Mouse (Mus musculus) thymus, adult 2 months (tissue): ENCODE measurements around the gene Tnni3k. TPM values are rescaled to one million over a fixed set of nuclear protein-coding genes. Genes with fewer than 3 reads are reported as not detected.

Experiments
- DNase-seq: peaks from one replicate; pipeline ENCODE4 v3.0.0; 2021
- H3K27ac ChIP-seq: fragments of 200-500 bp; 2 replicates; pipeline ENCODE4 v1.5.1; 2012; ENCODE audit warnings: low read length, control low read depth; ENCODE audit not compliant: control insufficient read depth, insufficient read depth
- H3K27me3 ChIP-seq: fragments of 200-500 bp; 2 replicates; pipeline ENCODE4 v1.6.1; 2012; ENCODE audit warnings: mild to moderate bottlenecking, low read length, moderate library complexity, mixed read lengths; ENCODE audit not compliant: control insufficient read depth, insufficient read depth
- H3K36me3 ChIP-seq: fragments of 200-500 bp; 2 replicates; pipeline ENCODE4 v1.6.1; 2012; ENCODE audit warnings: mild to moderate bottlenecking, low read length, moderate library complexity; ENCODE audit not compliant: control insufficient read depth, insufficient read depth
- H3K4me1 ChIP-seq: fragments of 200-500 bp; replicated peaks from 2 replicates; pipeline ENCODE4 v1.6.1; 2012; ENCODE audit warnings: low read length; ENCODE audit not compliant: control insufficient read depth, insufficient read depth
- H3K4me3 ChIP-seq: fragments of 200-500 bp; 2 replicates; pipeline ENCODE4 v1.5.1; 2012; ENCODE audit warnings: mild to moderate bottlenecking, low read length, control low read depth, moderate library complexity; ENCODE audit not compliant: control insufficient read depth, insufficient read depth
- CTCF ChIP-seq: fragments of 200-500 bp; IDR thresholded peaks from 2 replicates; pipeline ENCODE4 v1.5.1; 2012; ENCODE audit warnings: mild to moderate bottlenecking, control low read depth, low read length, moderate library complexity, borderline replicate concordance; ENCODE audit not compliant: control insufficient read depth, poor library complexity, insufficient read depth; ENCODE audit errors: extremely low read depth
- POLR2A ChIP-seq: fragments of 200-500 bp; IDR thresholded peaks from 2 replicates; pipeline ENCODE4 v1.6.1; 2012; ENCODE audit warnings: mild to moderate bottlenecking, low read length, control low read depth, moderate library complexity; ENCODE audit not compliant: control insufficient read depth, poor library complexity, insufficient read depth; ENCODE audit errors: extremely low read depth
- WGBS: fragments of 180-500 bp; shearing (Covaris S2); methylation state at CpG from one replicate; pipeline ENCODE4 v1.1.7; 2018; 5-methylcytosine and 5-hydroxymethylcytosine counted together
- polyA plus RNA-seq: library from polyadenylated mRNA; depleted of rRNA; stranded (reverse); fragments of >200 nt; gene quantifications from 2 replicates; pipeline ENCODE4 v1.2.3, GENCODE M21; 2012

The Tnni3k gene
- polyA plus RNA-seq, 1 experiment, result 3.4 TPM

DNA sequence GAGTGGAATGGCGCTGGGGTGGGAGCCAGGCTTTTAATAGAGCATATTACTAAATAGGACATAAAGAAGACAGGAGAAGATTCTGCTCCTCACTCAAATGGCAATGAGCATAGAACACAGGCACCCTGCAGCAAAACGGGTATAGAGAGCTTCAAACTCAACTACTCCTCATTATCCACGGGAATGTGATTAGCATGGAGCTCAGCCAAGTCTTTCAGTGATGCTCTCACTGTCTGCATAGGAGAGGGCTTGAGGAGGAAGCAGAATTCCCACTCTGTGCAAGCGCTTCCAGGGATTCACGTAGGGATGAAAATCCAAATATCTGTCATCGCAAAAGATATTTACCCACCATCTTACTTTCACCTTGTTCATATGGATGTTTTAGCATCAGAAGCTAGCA, 141.6 kb downstream of the Tnni3k start:
- 82% methylated on average over 6 of the region's 6 CpGs for WGBS

DNA sequence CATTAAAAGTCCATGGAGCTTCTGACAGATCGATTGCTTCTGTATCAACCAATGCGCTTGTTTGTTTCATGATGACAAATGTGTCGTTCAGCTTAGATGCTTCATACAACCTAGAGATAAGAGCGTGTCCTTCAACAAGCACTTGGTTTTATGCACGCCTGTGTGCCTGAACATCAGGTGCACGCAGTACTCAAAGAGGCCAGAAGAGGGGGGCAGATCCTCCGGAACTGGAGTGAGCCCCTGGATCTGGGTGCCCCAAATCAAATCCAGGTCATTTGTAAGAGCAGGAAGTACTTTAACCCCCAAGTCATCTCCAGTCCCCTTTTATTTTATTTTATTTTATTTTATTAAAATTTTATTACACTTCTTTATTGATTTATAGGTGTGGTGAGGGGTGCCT, 158.5 kb downstream of the Tnni3k start:
- 74% methylated on average over 7 of the region's 7 CpGs for WGBS
- H3K36me3 ChIP-seq, result no peaks in the 10 kb centered on the region
- TF ChIP-seq CTCF (no peak), POLR2A (no peak)
- H3K4me3 ChIP-seq, result no peak overlapping the region
- DNase-seq, result peak; percentile 1
- no peaks in the 10 kb centered on the region for H3K27me3 ChIP-seq
- no peaks in the 10 kb centered on the region for H3K4me1 ChIP-seq
- H3K27ac ChIP-seq, result no peak overlapping the region

More for the DNA sequence above, 141.6 kb downstream of the Tnni3k start:
- Histone ChIP-seq H3K27ac (no peak overlapping the region), H3K4me1 (no peaks in the 10 kb centered on the region), H3K36me3 (no peaks in the 10 kb centered on the region), H3K27me3 (no peaks in the 10 kb centered on the region), H3K4me3 (no peak overlapping the region)
- TF ChIP-seq POLR2A, result no peak
- TF ChIP-seq CTCF, result no peak
- no peak for DNase-seq

DNA sequence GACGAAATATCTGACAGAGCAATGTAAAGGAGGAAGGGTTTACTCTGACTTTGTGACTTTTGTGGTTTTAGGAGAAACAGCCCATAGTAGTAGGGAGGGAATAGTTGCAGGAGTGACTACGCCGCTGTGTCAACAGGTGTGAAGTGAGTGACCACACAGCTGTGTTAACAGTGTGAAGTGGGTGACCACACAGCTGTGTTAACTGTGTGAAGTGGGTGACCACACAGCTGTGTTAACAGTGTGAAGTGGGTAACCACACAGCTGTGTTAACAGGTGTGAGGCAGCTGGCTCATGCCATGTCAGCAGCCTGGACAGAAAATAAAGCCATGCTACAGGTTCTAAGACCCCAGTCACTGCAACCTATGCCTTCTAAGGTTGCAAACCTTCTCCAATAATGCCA, 162.0 kb downstream of the Tnni3k start:
- TF ChIP-seq POLR2A, result no peak
- no peak for TF ChIP-seq CTCF
- no peaks in the 10 kb centered on the region for H3K36me3 ChIP-seq
- H3K27ac ChIP-seq, result no peak overlapping the region
- 74% methylated on average over 3 of the region's 3 CpGs for WGBS
- H3K4me3 ChIP-seq, result no peak overlapping the region
- no peaks in the 10 kb centered on the region for H3K27me3 ChIP-seq
- no peak for DNase-seq
- H3K4me1 ChIP-seq, result no peaks in the 10 kb centered on the region

DNA sequence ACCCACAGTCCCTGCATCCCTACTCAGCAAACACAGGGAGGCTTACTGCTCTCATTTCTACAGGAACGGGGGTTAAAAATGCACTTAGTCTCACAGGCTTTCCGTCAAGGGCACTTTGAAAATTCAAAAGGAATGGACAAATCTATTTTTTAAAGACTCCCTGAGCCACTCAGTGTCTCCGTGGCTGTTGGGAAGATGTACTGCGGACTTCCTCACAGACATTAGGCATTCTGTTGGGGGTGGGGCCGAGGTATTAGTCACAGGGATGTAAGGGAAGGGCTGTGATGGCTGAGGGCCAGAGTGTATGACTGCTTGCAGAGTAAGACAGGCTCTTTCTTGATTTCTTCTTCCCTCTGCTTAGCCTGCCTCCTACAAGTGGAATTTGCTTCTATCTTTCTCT, 169.8 kb downstream of the Tnni3k start:
- Histone ChIP-seq H3K27me3 (no peaks in the 10 kb centered on the region), H3K4me1 (no peaks in the 10 kb centered on the region), H3K36me3 (no peaks in the 10 kb centered on the region), H3K4me3 (no peak overlapping the region), H3K27ac (no peak overlapping the region)
- 43% methylated on average over 5 of the region's 5 CpGs for WGBS
- TF ChIP-seq POLR2A (no peak), CTCF (no peak)
- DNase-seq, result no peak

DNA sequence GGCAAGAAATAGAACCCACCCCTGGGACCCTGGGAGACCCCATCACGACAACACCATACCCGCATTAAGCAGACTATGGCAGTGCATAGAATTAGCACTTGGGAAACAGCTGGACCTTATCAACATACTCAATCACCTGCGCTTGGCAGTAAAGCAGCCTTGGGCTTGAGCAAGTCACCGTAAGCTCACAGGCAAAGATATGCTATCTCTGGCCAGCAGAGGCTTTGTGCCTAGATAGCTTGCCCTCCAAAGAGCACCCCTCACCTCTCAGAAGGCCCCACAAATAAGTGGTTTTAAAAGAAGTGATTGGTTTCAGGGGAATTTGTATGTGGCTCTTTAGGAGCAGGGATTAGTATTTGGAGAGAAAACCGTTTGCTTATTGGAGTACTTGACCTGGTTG, 170.2 kb downstream of the Tnni3k start:
- Histone ChIP-seq H3K27me3 (no peaks in the 10 kb centered on the region), H3K4me3 (no peak overlapping the region), H3K36me3 (no peaks in the 10 kb centered on the region), H3K4me1 (no peaks in the 10 kb centered on the region), H3K27ac (no peak overlapping the region)
- TF ChIP-seq POLR2A (no peak), CTCF (no peak)
- 63% methylated on average over 5 of the region's 5 CpGs for WGBS
- DNase-seq, result no peak

DNA sequence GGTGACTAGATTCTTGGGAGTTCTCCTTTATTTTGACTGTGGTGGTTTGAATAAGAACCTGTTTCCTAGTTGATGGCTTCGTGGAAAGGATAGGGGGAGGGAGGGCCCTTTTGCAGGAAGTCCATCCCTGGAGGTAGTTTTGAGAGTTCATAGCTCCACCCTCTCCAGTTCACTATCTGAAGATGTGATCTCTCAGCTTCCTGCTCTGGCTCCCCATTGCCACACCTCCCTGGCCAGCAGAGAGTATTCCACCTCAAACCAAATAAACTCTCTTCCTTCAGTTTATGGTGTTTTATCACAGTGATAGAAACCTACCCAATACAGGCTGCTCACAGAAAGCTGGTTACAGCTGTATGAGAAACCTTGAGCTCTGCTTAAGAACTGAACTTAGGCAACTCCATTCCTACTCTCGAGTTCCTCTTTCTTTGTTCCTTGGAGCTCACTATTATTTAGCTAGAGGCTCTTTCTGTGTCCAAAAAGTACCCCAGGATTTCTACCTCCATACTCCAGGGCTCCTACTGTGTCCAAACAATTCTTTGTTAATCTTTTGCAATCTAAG, 173.7 kb downstream of the Tnni3k start:
- H3K4me3 ChIP-seq, result no peak overlapping the region
- H3K36me3 ChIP-seq, result no peaks in the 10 kb centered on the region
- 24% methylated on average over 2 of the region's 2 CpGs for WGBS
- H3K27me3 ChIP-seq, result no peaks in the 10 kb centered on the region
- DNase-seq, result no peak
- H3K4me1 ChIP-seq, result no peaks in the 10 kb centered on the region
- TF ChIP-seq POLR2A (no peak), CTCF (no peak)
- H3K27ac ChIP-seq, result no peak overlapping the region

DNA sequence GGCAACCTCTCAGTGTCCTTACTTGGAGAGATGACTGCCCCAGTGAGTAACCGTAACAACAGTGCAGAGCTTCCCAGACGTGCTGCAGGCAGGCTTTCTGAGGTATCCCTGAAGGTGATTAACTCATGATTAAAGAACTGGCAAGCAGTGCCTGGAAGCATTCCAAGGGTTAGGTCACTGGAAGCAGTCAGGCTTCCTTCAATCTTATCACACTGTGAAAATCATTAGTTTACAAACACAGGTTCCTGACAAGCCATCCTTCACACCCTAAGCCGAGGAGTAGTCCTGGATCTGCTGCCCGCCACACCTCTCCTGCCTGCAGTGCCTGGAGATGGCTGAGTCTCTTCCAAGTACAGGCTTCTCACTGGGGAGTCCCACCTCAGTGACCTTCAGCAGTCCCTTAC, 174.7 kb downstream of the Tnni3k start:
- Histone ChIP-seq H3K4me1 (no peaks in the 10 kb centered on the region), H3K36me3 (no peaks in the 10 kb centered on the region), H3K27me3 (no peaks in the 10 kb centered on the region), H3K4me3 (no peak overlapping the region), H3K27ac (no peak overlapping the region)
- TF ChIP-seq POLR2A (no peak), CTCF (no peak)
- 89% methylated on average over 4 of the region's 4 CpGs for WGBS
- no peak for DNase-seq
